Mouse (Mus musculus) brain, embryonic 18.5 days (tissue): ENCODE measurements around the gene Cd52.
A peak's percentile ranks its signal among the peaks of the same experiment; 100 is the strongest.
"Not testable (repeated sequence)": the region's sequence is repeated elsewhere in the genome, so short reads cannot be mapped to it uniquely, and the experiment has no call there.

ENCODE experiments used
- DNase-seq: peaks from one replicate; pipeline ENCODE4 v3.0.0-alpha.2; 2012; ENCODE audit warnings: low read depth, low spot score

The Cd52 gene

GRCm38 (mm10) chr4:134094923-134095547, at the start of gene Cd52:
Gene Cd52 (minus strand): TSS chr4:134095082.
- DNase-seq, result no peak

- not testable (repeated sequence) for DNase-seq
Observed at GRCm38 (mm10) chr4:134144297-134144696, 49.4 kb upstream of the Cd52 start.

- DNase-seq, result no peak
Observed at GRCm38 (mm10) chr4:134138857-134139256, 44.0 kb upstream of the Cd52 start.

GRCm38 (mm10) chr4:134136280-134136926, 41.5 kb upstream of the Cd52 start:
- no peak for DNase-seq

GRCm38 (mm10) chr4:134132519-134133095, 37.7 kb upstream of the Cd52 start:
- no peak for DNase-seq

GRCm38 (mm10) chr4:134132117-134132516, 37.2 kb upstream of the Cd52 start:
- no peak for DNase-seq

GRCm38 (mm10) chr4:134129482-134129881, 34.6 kb upstream of the Cd52 start:
- no peak for DNase-seq

- DNase-seq, result no peak
Observed at GRCm38 (mm10) chr4:134128983-134129362, 34.1 kb upstream of the Cd52 start.

GRCm38 (mm10) chr4:134128221-134128982, 33.5 kb upstream of the Cd52 start, which contains the start of gene Sh3bgrl3:
Gene Sh3bgrl3 (minus strand): TSS chr4:134128789.
- DNase-seq, result peak; percentile 74

GRCm38 (mm10) chr4:134127793-134128192, 32.9 kb upstream of the Cd52 start:
- DNase-seq, result no peak

- DNase-seq, result no peak
Observed at GRCm38 (mm10) chr4:134127121-134127455, 32.2 kb upstream of the Cd52 start.

GRCm38 (mm10) chr4:134126300-134127120, 31.6 kb upstream of the Cd52 start:
- no peak for DNase-seq

- no peak for DNase-seq
Observed at GRCm38 (mm10) chr4:134125383-134126060, 30.6 kb upstream of the Cd52 start.

GRCm38 (mm10) chr4:134123680-134124551, 29.0 kb upstream of the Cd52 start:
- no peak for DNase-seq

GRCm38 (mm10) chr4:134123147-134123546, 28.3 kb upstream of the Cd52 start:
- no peak for DNase-seq

GRCm38 (mm10) chr4:134122281-134122680, 27.4 kb upstream of the Cd52 start:
- no peak for DNase-seq

- DNase-seq, result no peak
Observed at GRCm38 (mm10) chr4:134121571-134121970, 26.7 kb upstream of the Cd52 start.

GRCm38 (mm10) chr4:134120916-134121315, 26.0 kb upstream of the Cd52 start:
- no peak for DNase-seq

- no peak for DNase-seq
Observed at GRCm38 (mm10) chr4:134120192-134120805, 25.4 kb upstream of the Cd52 start.

- no peak for DNase-seq
Observed at GRCm38 (mm10) chr4:134119644-134120043, 24.8 kb upstream of the Cd52 start.
